Mouse (Mus musculus) neutrophil, adult 5-6 weeks (primary cell): ENCODE results near the gene Madcam1. TPM values are rescaled to one million over a fixed set of nuclear protein-coding genes. Genes with fewer than 3 reads are reported as not detected.

Experiments
- total RNA-seq: library from RNA; stranded (forward); fragments of 200-1000 nt; gene quantifications from 2 replicates; pipeline ENCODE4 v1.2.3, GENCODE M21; 2017

Gene Madcam1
- total RNA-seq, 1 experiment from 2014 or later: not detected

Other genes with a start within 250 kb of the Madcam1 start
- gene Vmn2r83, start 195.8 kb upstream of the Madcam1 start, total RNA-seq: 0.12 and 0.23 TPM in 2 replicates
- gene Plpp2, start 130.8 kb upstream of the Madcam1 start, total RNA-seq: 1.8 and 1.9 TPM in 2 replicates
- gene Mier2, start 109.4 kb upstream of the Madcam1 start, total RNA-seq: 18.9 and 21.2 TPM in 2 replicates
- gene Theg, start 77.2 kb upstream of the Madcam1 start, total RNA-seq: not detected in 2 replicates
- not detected in 2 replicates for gene C2cd4c, start 50.5 kb upstream of the Madcam1 start, total RNA-seq
- not detected in 2 replicates for gene Shc2, start 26.6 kb upstream of the Madcam1 start, total RNA-seq
- not detected in 2 replicates for gene Odf3l2, start 18.8 kb upstream of the Madcam1 start, total RNA-seq
- 16.0 and 16.1 TPM in 2 replicates for gene Tpgs1, start 4.8 kb downstream of the Madcam1 start, total RNA-seq
- 90.5 and 95.5 TPM in 2 replicates for gene Cdc34, start 17.6 kb downstream of the Madcam1 start, total RNA-seq
- 1.5 and 2.9 TPM in 2 replicates for gene Gzmm, start 24.5 kb downstream of the Madcam1 start, total RNA-seq
- gene Bsg, start 39.9 kb downstream of the Madcam1 start, total RNA-seq: 105 and 111 TPM in 2 replicates
- gene Hcn2, start 52.1 kb downstream of the Madcam1 start, total RNA-seq: not detected in 2 replicates
- gene Polrmt, start 82.0 kb downstream of the Madcam1 start, total RNA-seq: 21.9 and 24.6 TPM in 2 replicates
- not detected in 2 replicates for gene Fgf22, start 90.5 kb downstream of the Madcam1 start, total RNA-seq
- 12.0 and 15.9 TPM in 2 replicates for gene Rnf126, start 102.4 kb downstream of the Madcam1 start, total RNA-seq
- gene Fstl3, start 112.7 kb downstream of the Madcam1 start, total RNA-seq: 1.0 and 2.6 TPM in 2 replicates
- 1.1 and 1.2 TPM in 2 replicates for gene Prss57, start 126.4 kb downstream of the Madcam1 start, total RNA-seq
- gene Palm, start 129.0 kb downstream of the Madcam1 start, total RNA-seq: 40.6 and 42.1 TPM in 2 replicates
- 1.0 and 1.4 TPM in 2 replicates for gene Misp, start 156.4 kb downstream of the Madcam1 start, total RNA-seq
- 101 and 117 TPM in 2 replicates for gene Ptbp1, start 189.9 kb downstream of the Madcam1 start, total RNA-seq
- gene Prtn3, start 209.9 kb downstream of the Madcam1 start, total RNA-seq: not detected in 2 replicates
- 0.93 and 1.7 TPM in 2 replicates for gene Plppr3, start 210.1 kb downstream of the Madcam1 start, total RNA-seq
- not detected in 2 replicates for gene Elane, start 221.7 kb downstream of the Madcam1 start, total RNA-seq
- gene Cfd, start 226.3 kb downstream of the Madcam1 start, total RNA-seq: not detected in 2 replicates
- 14.0 and 15.0 TPM in 2 replicates for gene Med16, start 244.4 kb downstream of the Madcam1 start, total RNA-seq
- gene Gm26602, start 246.3 kb downstream of the Madcam1 start, total RNA-seq: not detected in 2 replicates